Mouse (Mus musculus): ENCODE results near the gene Kmt2a. TPM values are rescaled to one million over a fixed set of nuclear protein-coding genes. Genes with fewer than 3 reads are reported as not detected.

The Kmt2a gene
- polyA plus RNA-seq, 1 experiment from 2014 or later: 9.8 TPM

DNA sequence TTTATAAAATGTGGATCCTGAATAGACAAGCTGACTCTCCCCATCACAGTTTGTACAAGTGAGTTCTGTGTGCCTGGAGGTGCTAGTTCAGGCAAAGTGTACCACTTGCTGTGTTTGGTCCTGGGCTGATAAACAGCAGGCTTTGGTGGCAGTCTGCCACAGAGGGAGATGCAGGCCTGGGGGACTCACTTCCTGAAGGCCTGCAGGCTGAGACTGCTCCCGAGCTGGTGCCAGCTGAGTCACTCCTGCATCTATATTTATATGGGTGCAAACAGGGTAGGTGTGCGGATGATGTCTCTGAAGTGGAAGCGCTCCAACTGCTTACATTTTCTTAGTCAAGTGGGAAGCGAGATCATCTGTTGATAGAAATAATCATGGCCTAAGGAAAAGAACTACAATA lies 24.5 kb upstream of the Kmt2a start:
- ATAC-seq (replicated peaks; ENCODE audit: insufficient number of reproducible peaks, low FRiP score, low TSS enrichment, low read depth): no peak
- WGBS: 80% methylated on average over 4 of the region's 4 CpGs

DNA sequence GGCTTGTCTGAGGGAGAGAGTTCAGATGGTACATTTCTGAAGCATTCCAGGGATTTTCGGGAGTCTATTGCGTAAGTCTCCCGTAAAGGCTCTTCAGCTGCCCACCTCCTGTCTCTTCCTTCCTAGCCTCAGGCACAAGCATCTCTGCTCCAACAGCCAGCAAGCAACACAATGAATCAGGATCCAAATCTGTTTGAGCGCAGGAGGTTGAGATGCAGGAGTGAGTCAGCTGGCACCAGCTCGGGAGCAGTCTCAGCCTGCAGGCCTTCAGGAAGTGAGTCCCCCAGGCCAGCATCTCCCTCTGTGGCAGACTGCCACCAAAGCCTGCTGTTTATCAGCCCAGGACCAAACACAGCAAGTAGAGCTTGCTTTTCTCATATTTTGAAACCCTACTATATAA lies 23.9 kb upstream of the Kmt2a start:
- no peak for ATAC-seq (replicated peaks; ENCODE audit: insufficient number of reproducible peaks, low FRiP score, low TSS enrichment, low read depth)
- H3K4me3 ChIP-seq (ENCODE audit: low read depth, low read length): no peak overlapping the region
- no peak overlapping the region for H3K4me2 ChIP-seq (ENCODE audit: low read depth, low read length)
- no peaks in the 10 kb centered on the region for H3K4me1 ChIP-seq (ENCODE audit: control insufficient read depth, insufficient read depth, low read length)
- no peak for DNase-seq (ENCODE audit: low spot score)
- no peak overlapping the region for H3K27ac ChIP-seq (replicated peaks; ENCODE audit: low read depth, low read length)
- no peak overlapping the region for H3K9ac ChIP-seq (replicated peaks; ENCODE audit: low read length)
- H3K9me3 ChIP-seq (replicated peaks; ENCODE audit: control insufficient read depth, low read length): no peaks in the 10 kb centered on the region
- WGBS: 59% methylated on average over 5 of the region's 5 CpGs
- no peaks in the 10 kb centered on the region for H3K36me3 ChIP-seq (replicated peaks; ENCODE audit: control insufficient read depth, insufficient read depth, low read depth, low read length)
- H3K27me3 ChIP-seq (ENCODE audit: control insufficient read depth, insufficient read depth, low read length): no peaks in the 10 kb centered on the region

More for the DNA sequence above, 24.5 kb upstream of the Kmt2a start:
- Histone ChIP-seq H3K27ac (replicated peaks; ENCODE audit: low read depth, low read length) (no peak overlapping the region), H3K4me3 (ENCODE audit: low read depth, low read length) (no peak overlapping the region), H3K36me3 (replicated peaks; ENCODE audit: control insufficient read depth, insufficient read depth, low read depth, low read length) (no peaks in the 10 kb centered on the region), H3K9me3 (replicated peaks; ENCODE audit: control insufficient read depth, low read length) (no peaks in the 10 kb centered on the region), H3K4me1 (ENCODE audit: control insufficient read depth, insufficient read depth, low read length) (no peaks in the 10 kb centered on the region), H3K4me2 (ENCODE audit: low read depth, low read length) (no peak overlapping the region), H3K27me3 (ENCODE audit: control insufficient read depth, insufficient read depth, low read length) (no peaks in the 10 kb centered on the region), H3K9ac (replicated peaks; ENCODE audit: low read length) (no peak overlapping the region)
- DNase-seq (ENCODE audit: low spot score): no peak

GRCm38 (mm10) chr9:44903856-44904255 lies 22.8 kb upstream of the Kmt2a start:
- no peaks in the 10 kb centered on the region for H3K36me3 ChIP-seq (replicated peaks; ENCODE audit: control insufficient read depth, insufficient read depth, low read depth, low read length)
- ATAC-seq (replicated peaks; ENCODE audit: insufficient number of reproducible peaks, low FRiP score, low TSS enrichment, low read depth): no peak

DNA sequence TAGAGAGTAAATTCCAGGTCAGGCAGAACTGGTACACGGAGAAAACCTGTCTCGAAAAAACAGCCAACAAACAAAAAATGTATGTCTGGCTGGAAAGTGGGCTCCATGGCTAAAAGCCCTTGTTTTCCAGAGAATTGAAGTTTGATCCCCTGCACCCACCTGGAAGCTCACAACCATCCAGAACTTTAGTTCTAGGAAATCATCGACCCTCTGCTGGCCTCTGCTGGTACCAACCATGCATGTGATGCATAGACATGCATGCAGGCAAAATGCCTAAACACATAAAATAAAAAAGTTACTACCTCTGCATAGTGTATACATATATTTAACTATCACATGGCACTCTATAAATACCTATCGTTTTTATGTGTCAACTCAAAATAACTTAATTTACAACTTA lies 19.3 kb upstream of the Kmt2a start:
- Histone ChIP-seq H3K9me3 (replicated peaks; ENCODE audit: control insufficient read depth, low read length) (no peaks in the 10 kb centered on the region), H3K27me3 (ENCODE audit: control insufficient read depth, insufficient read depth, low read length) (no peaks in the 10 kb centered on the region), H3K9ac (replicated peaks; ENCODE audit: low read length) (no peak overlapping the region), H3K4me2 (ENCODE audit: low read depth, low read length) (no peak overlapping the region), H3K4me3 (ENCODE audit: low read depth, low read length) (no peak overlapping the region), H3K4me1 (ENCODE audit: control insufficient read depth, insufficient read depth, low read length) (no peaks in the 10 kb centered on the region), H3K36me3 (replicated peaks; ENCODE audit: control insufficient read depth, insufficient read depth, low read depth, low read length) (no peaks in the 10 kb centered on the region), H3K27ac (replicated peaks; ENCODE audit: low read depth, low read length) (no peak overlapping the region)
- 75% methylated on average over 4 of the region's 4 CpGs for WGBS
- DNase-seq (ENCODE audit: low spot score) (no peak), ATAC-seq (replicated peaks; ENCODE audit: insufficient number of reproducible peaks, low FRiP score, low TSS enrichment, low read depth) (no peak)

More at GRCm38 (mm10) chr9:44903856-44904255, 22.8 kb upstream of the Kmt2a start:
- H3K9ac ChIP-seq (replicated peaks; ENCODE audit: low read length): no peak overlapping the region
- 84% methylated on average over 4 of the region's 4 CpGs for WGBS
- H3K4me1 ChIP-seq (ENCODE audit: control insufficient read depth, insufficient read depth, low read length): no peaks in the 10 kb centered on the region
- H3K9me3 ChIP-seq (replicated peaks; ENCODE audit: control insufficient read depth, low read length): no peaks in the 10 kb centered on the region
- no peak overlapping the region for H3K4me2 ChIP-seq (ENCODE audit: low read depth, low read length)
- H3K27me3 ChIP-seq (ENCODE audit: control insufficient read depth, insufficient read depth, low read length): no peaks in the 10 kb centered on the region
- no peak for DNase-seq (ENCODE audit: low spot score)
- no peak overlapping the region for H3K4me3 ChIP-seq (ENCODE audit: low read depth, low read length)
- no peak overlapping the region for H3K27ac ChIP-seq (replicated peaks; ENCODE audit: low read depth, low read length)

- Histone ChIP-seq H3K4me1 (ENCODE audit: control insufficient read depth, insufficient read depth, low read length) (no peaks in the 10 kb centered on the region), H3K36me3 (replicated peaks; ENCODE audit: control insufficient read depth, insufficient read depth, low read depth, low read length) (no peaks in the 10 kb centered on the region), H3K9ac (replicated peaks; ENCODE audit: low read length) (no peak overlapping the region), H3K27me3 (ENCODE audit: control insufficient read depth, insufficient read depth, low read length) (no peaks in the 10 kb centered on the region), H3K4me2 (ENCODE audit: low read depth, low read length) (no peak overlapping the region), H3K27ac (replicated peaks; ENCODE audit: low read depth, low read length) (no peak overlapping the region), H3K4me3 (ENCODE audit: low read depth, low read length) (no peak overlapping the region), H3K9me3 (replicated peaks; ENCODE audit: control insufficient read depth, low read length) (no peaks in the 10 kb centered on the region)
- DNase-seq (ENCODE audit: low spot score) (no peak), ATAC-seq (replicated peaks; ENCODE audit: insufficient number of reproducible peaks, low FRiP score, low TSS enrichment, low read depth) (no peak)
- WGBS: 78% methylated on average over 3 of the region's 3 CpGs
These were observed 18.6 kb upstream of the Kmt2a start for GRCm38 (mm10) chr9:44899716-44900115.

DNA sequence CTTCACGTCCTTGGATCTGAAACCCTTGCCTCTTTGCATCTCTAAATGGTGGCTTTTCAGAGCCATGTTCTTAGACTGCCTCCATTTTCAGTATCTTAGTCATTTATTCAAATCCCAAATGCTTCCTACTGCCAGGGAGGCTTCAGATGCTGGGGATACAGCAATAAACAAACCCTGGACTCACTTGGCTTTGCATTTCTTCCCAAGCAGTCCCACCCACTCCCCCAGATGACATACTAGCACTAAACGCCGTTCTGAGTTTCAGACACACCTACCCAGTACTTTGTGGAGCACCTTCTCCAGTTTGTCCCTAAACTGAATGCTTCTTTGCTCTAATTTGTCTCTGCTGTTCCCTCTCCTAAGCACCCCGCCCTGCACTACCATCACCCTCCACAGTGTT lies 15.9 kb upstream of the Kmt2a start:
- Histone ChIP-seq H3K36me3 (replicated peaks; ENCODE audit: control insufficient read depth, insufficient read depth, low read depth, low read length) (no peaks in the 10 kb centered on the region), H3K27me3 (ENCODE audit: control insufficient read depth, insufficient read depth, low read length) (no peaks in the 10 kb centered on the region), H3K9me3 (replicated peaks; ENCODE audit: control insufficient read depth, low read length) (no peaks in the 10 kb centered on the region), H3K4me3 (ENCODE audit: low read depth, low read length) (no peak overlapping the region), H3K27ac (replicated peaks; ENCODE audit: low read depth, low read length) (no peak overlapping the region), H3K9ac (replicated peaks; ENCODE audit: low read length) (no peak overlapping the region), H3K4me1 (ENCODE audit: control insufficient read depth, insufficient read depth, low read length) (no peaks in the 10 kb centered on the region), H3K4me2 (ENCODE audit: low read depth, low read length) (no peak overlapping the region)
- ATAC-seq (replicated peaks; ENCODE audit: insufficient number of reproducible peaks, low FRiP score, low TSS enrichment, low read depth): no peak
- WGBS: 76% methylated on average over 4 of the region's 4 CpGs
- DNase-seq (ENCODE audit: low spot score): no peak

GRCm38 (mm10) chr9:44892664-44893063 lies 11.6 kb upstream of the Kmt2a start:
- ATAC-seq (replicated peaks; ENCODE audit: insufficient number of reproducible peaks, low FRiP score, low TSS enrichment, low read depth) (no peak), DNase-seq (ENCODE audit: low spot score) (no peak)
- Histone ChIP-seq H3K27ac (replicated peaks; ENCODE audit: low read depth, low read length) (no peak overlapping the region), H3K4me1 (ENCODE audit: control insufficient read depth, insufficient read depth, low read length) (no peaks in the 10 kb centered on the region), H3K4me2 (ENCODE audit: low read depth, low read length) (no peak overlapping the region), H3K27me3 (ENCODE audit: control insufficient read depth, insufficient read depth, low read length) (no peaks in the 10 kb centered on the region), H3K9ac (replicated peaks; ENCODE audit: low read length) (no peak overlapping the region), H3K9me3 (replicated peaks; ENCODE audit: control insufficient read depth, low read length) (no peaks in the 10 kb centered on the region), H3K36me3 (replicated peaks; ENCODE audit: control insufficient read depth, insufficient read depth, low read depth, low read length) (no peaks in the 10 kb centered on the region), H3K4me3 (ENCODE audit: low read depth, low read length) (no peak overlapping the region)
- 56% methylated on average over 3 of the region's 3 CpGs for WGBS

- H3K27ac ChIP-seq (replicated peaks; ENCODE audit: low read depth, low read length): no peak overlapping the region
- ATAC-seq (replicated peaks; ENCODE audit: insufficient number of reproducible peaks, low FRiP score, low TSS enrichment, low read depth) (no peak), DNase-seq (ENCODE audit: low spot score) (no peak)
- WGBS: 84% methylated on average over 6 of the region's 6 CpGs
- H3K27me3 ChIP-seq (ENCODE audit: control insufficient read depth, insufficient read depth, low read length): no peaks in the 10 kb centered on the region
- H3K4me2 ChIP-seq (ENCODE audit: low read depth, low read length): no peak overlapping the region
- no peaks in the 10 kb centered on the region for H3K4me1 ChIP-seq (ENCODE audit: control insufficient read depth, insufficient read depth, low read length)
- H3K9ac ChIP-seq (replicated peaks; ENCODE audit: low read length): no peak overlapping the region
- H3K4me3 ChIP-seq (ENCODE audit: low read depth, low read length): no peak overlapping the region
- no peaks in the 10 kb centered on the region for H3K36me3 ChIP-seq (replicated peaks; ENCODE audit: control insufficient read depth, insufficient read depth, low read depth, low read length)
- H3K9me3 ChIP-seq (replicated peaks; ENCODE audit: control insufficient read depth, low read length): no peaks in the 10 kb centered on the region
These were observed 10.1 kb upstream of the Kmt2a start for GRCm38 (mm10) chr9:44891210-44891609.
